Mouse (Mus musculus): ENCODE results near the gene Vmn2r-ps130. TPM values are rescaled to one million over a fixed set of nuclear protein-coding genes. Genes with fewer than 3 reads are reported as not detected.
"Not testable (repeated sequence)": the region's sequence is repeated elsewhere in the genome, so short reads cannot be mapped to it uniquely, and the experiment has no call there.

The Vmn2r-ps130 gene
- not detected in 2 replicates for polyA plus RNA-seq (2015; fragmentation: Nextera tagmentation; extraction: Ambion mirVana)

- H3K4me1 ChIP-seq; H3K9me3 ChIP-seq; H3K9ac ChIP-seq; H3K36me3 ChIP-seq; H3K4me2 ChIP-seq (replicated peaks); H3K4me3 ChIP-seq; H3K27me3 ChIP-seq; H3K27ac ChIP-seq; ATAC-seq (ENCODE audit: low FRiP score, low read depth): not testable (repeated sequence)
- 88% methylated on average over 1 of the region's 1 CpGs for WGBS
Measured at GRCm38 (mm10) chr17:23060866-23061265, at the start of gene Vmn2r-ps130. Gene Vmn2r-ps130, plus strand, starts transcription at chr17:23061166.

Other genes with a start within 250 kb of the Vmn2r-ps130 start
- gene Zfp945, start 194.0 kb upstream of the Vmn2r-ps130 start, polyA plus RNA-seq (2015; fragmentation: Nextera tagmentation; extraction: Ambion mirVana), result 28.4 and 29.5 TPM in 2 replicates
- not detected in 2 replicates for gene Vmn2r113, start 118.2 kb upstream of the Vmn2r-ps130 start, polyA plus RNA-seq (2015; fragmentation: Nextera tagmentation; extraction: Ambion mirVana)
- 12.9 and 16.2 TPM in 2 replicates for gene Zfp40, start 132.1 kb downstream of the Vmn2r-ps130 start, polyA plus RNA-seq (2015; fragmentation: Nextera tagmentation; extraction: Ambion mirVana)

All from limb, embryonic 13.5 days (tissue).